Mouse (Mus musculus) left cerebral cortex, adult 18-20 months (tissue): Measurements from ENCODE around the gene Gm21820. TPM values are rescaled to one million over a fixed set of nuclear protein-coding genes. Genes with fewer than 3 reads are reported as not detected.
"Not testable (repeated sequence)": the region's sequence is repeated elsewhere in the genome, so short reads cannot be mapped to it uniquely, and the experiment has no call there.

Source experiments
- DNase-seq, 2 experiments: peaks; one replicate each; pipeline ENCODE4 v3.0.0; 2021 to 2022; ENCODE audit warnings: low spot score in 2 of 2, mixed read lengths in 1 of 2
- long read RNA-seq, 2 experiments: library from polyadenylated mRNA; stranded (forward); transcript quantifications; one replicate each; pipeline ENCODE4 v2.0.0; 2021
- total RNA-seq, 2 experiments: library from RNA; stranded (reverse); gene quantifications; 2 replicates each; pipeline ENCODE4 v1.2.3; 2021

Gm21820 gene
- total RNA-seq = not detected
- long read RNA-seq, experiment 1 = 0 reads
- long read RNA-seq, experiment 2 = 0 reads

- DNase-seq = not testable (repeated sequence)
These were observed at the start of gene Gm21820 for GRCm38 (mm10) chrY:5249341-5249740. Gene Gm21820 (minus strand): TSS chrY:5249441.

Other genes with a start within 250 kb of the Gm21820 start
- not detected for gene Gm20918, start 205.5 kb downstream of the Gm21820 start, total RNA-seq